Mouse (Mus musculus) embryonic facial prominence, embryonic 13.5 days (tissue): ENCODE measurements around the gene Zfhx3. TPM values are rescaled to one million over a fixed set of nuclear protein-coding genes. Genes with fewer than 3 reads are reported as not detected.

Experiments
- ATAC-seq: fragments of 200-750 bp; cut with Nextera tagmentation; 2 replicates; pipeline ENCODE4 v1.8.0; 2017; ENCODE audit warnings: low read depth; ENCODE audit not compliant: insufficient number of reproducible peaks, insufficient read depth, low FRiP score, low TSS enrichment
- H3K27ac ChIP-seq: fragments of 300-500 bp; sonication (generic); 2 replicates; pipeline ENCODE4 v1.5.1; 2015; ENCODE audit warnings: moderate library complexity, mild to moderate bottlenecking, inconsistent platforms
- H3K27me3 ChIP-seq: fragments of 300-500 bp; sonication (generic); 2 replicates; pipeline ENCODE4 v1.6.1; 2015; ENCODE audit warnings: mild to moderate bottlenecking, inconsistent platforms
- H3K36me3 ChIP-seq: fragments of 300-500 bp; sonication (generic); 2 replicates; pipeline ENCODE4 v1.6.1; 2015; ENCODE audit warnings: mild to moderate bottlenecking, inconsistent platforms
- H3K4me1 ChIP-seq: fragments of 300-500 bp; sonication (generic); 2 replicates; pipeline ENCODE4 v1.6.1; 2015; ENCODE audit warnings: inconsistent platforms
- H3K4me2 ChIP-seq: fragments of 300-500 bp; sonication (generic); 2 replicates; pipeline ENCODE4 v1.6.1; 2015; ENCODE audit warnings: moderate library complexity, mild to moderate bottlenecking, inconsistent platforms
- H3K4me3 ChIP-seq: fragments of 300-500 bp; sonication (generic); 2 replicates; pipeline ENCODE4 v1.5.1; 2015; ENCODE audit warnings: mild to moderate bottlenecking, inconsistent platforms
- H3K9ac ChIP-seq: fragments of 300-500 bp; sonication (generic); 2 replicates; pipeline ENCODE4 v1.6.1; 2015; ENCODE audit warnings: mild to moderate bottlenecking, inconsistent platforms
- H3K9me3 ChIP-seq: fragments of 300-500 bp; sonication (generic); 2 replicates; pipeline ENCODE4 v1.6.1; 2016; ENCODE audit warnings: inconsistent platforms
- WGBS: fragments of 180-500 bp; shearing (Covaris S2); methylation state at CpG from one replicate; pipeline ENCODE4 v1.1.7; 2015; ENCODE audit warnings: mixed read lengths; 5-methylcytosine and 5-hydroxymethylcytosine counted together
- polyA plus RNA-seq: library from polyadenylated mRNA; unstranded; fragments of >200 nt; fragmentation: Nextera tagmentation; extraction: Ambion mirVana; gene quantifications from 2 replicates; pipeline ENCODE4 v1.2.1, GENCODE M21; 2015

Gene Zfhx3
- polyA plus RNA-seq, 1 experiment from 2014 or later: 29.9 TPM

DNA sequence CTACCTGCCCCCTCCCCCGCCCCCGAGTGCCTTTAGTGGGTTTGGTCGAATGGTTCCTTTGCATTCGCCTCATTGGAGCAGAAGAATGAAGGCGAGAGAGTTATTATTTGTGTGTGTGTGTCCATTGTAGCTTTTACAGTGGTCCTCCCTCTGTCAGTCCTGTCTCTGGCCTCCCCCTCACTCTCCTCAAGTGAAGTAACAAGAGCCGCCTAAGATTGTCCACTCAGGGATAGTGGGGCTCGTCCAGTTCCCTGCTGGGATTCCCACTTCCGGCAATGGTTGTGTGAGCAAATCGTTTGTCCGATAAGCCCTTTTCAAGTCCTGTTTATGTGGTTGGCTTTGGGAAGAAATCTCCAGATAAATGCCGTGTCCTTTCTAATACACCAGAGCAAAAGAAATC is 790.1 kb downstream of the Zfhx3 start:
- H3K4me1 ChIP-seq: peaks cover 90% of the 10 kb centered on the region
- 41% methylated on average over 11 of the region's 11 CpGs for WGBS

GRCm38 (mm10) chr8:108733385-108733784 is 790.9 kb downstream of the Zfhx3 start:
- H3K27ac ChIP-seq: 0 out of 2 replicates have a peak overlapping the region, but pooled peaks have one; percentile 7
- H3K9me3 ChIP-seq: no peaks in the 10 kb centered on the region
- H3K4me3 ChIP-seq: no peak overlapping the region
- WGBS: 55% methylated on average over 5 of the region's 5 CpGs
- no peaks in the 10 kb centered on the region for H3K27me3 ChIP-seq
- peaks cover 85% of the 10 kb centered on the region for H3K4me1 ChIP-seq
- no peak overlapping the region for H3K9ac ChIP-seq
- no peaks in the 10 kb centered on the region for H3K36me3 ChIP-seq
- 0 out of 2 replicates have a peak, but pooled peaks have one; percentile 48 for ATAC-seq
- no peak overlapping the region for H3K4me2 ChIP-seq

More for the DNA sequence above, 790.1 kb downstream of the Zfhx3 start:
- no peak overlapping the region for H3K4me2 ChIP-seq
- no peak overlapping the region for H3K27ac ChIP-seq
- no peaks in the 10 kb centered on the region for H3K9me3 ChIP-seq
- H3K36me3 ChIP-seq: no peaks in the 10 kb centered on the region
- H3K4me3 ChIP-seq: no peak overlapping the region
- H3K27me3 ChIP-seq: no peaks in the 10 kb centered on the region
- H3K9ac ChIP-seq: no peak overlapping the region
- ATAC-seq: no peak

GRCm38 (mm10) chr8:108736442-108736841 is 794.0 kb downstream of the Zfhx3 start:
- peaks cover 5% of the 10 kb centered on the region; the same call in 1 of the 2 replicates for H3K36me3 ChIP-seq
- no peak for ATAC-seq
- peaks cover 59% of the 10 kb centered on the region for H3K4me1 ChIP-seq
- H3K27ac ChIP-seq: no peak overlapping the region
- no peak overlapping the region for H3K4me2 ChIP-seq
- no peaks in the 10 kb centered on the region for H3K9me3 ChIP-seq
- H3K9ac ChIP-seq: no peak overlapping the region
- no peak overlapping the region for H3K4me3 ChIP-seq
- 48% methylated on average over 9 of the region's 9 CpGs for WGBS
- H3K27me3 ChIP-seq: no peaks in the 10 kb centered on the region

GRCm38 (mm10) chr8:108738179-108738578 is 795.7 kb downstream of the Zfhx3 start:
- Histone ChIP-seq H3K9me3 (no peaks in the 10 kb centered on the region), H3K27ac (no peak overlapping the region), H3K9ac (no peak overlapping the region), H3K27me3 (no peaks in the 10 kb centered on the region), H3K36me3 (peaks cover 6% of the 10 kb centered on the region; the same call in 1 of the 2 replicates), H3K4me2 (no peak overlapping the region), H3K4me3 (no peak overlapping the region), H3K4me1 (peaks cover 48% of the 10 kb centered on the region)
- WGBS: 95% methylated on average over 10 of the region's 10 CpGs
- ATAC-seq: no peak

GRCm38 (mm10) chr8:108739517-108739916 is 797.1 kb downstream of the Zfhx3 start:
- Histone ChIP-seq H3K27me3 (no peaks in the 10 kb centered on the region), H3K9ac (0 out of 2 replicates have a peak overlapping the region, but pooled peaks have one; percentile 6), H3K9me3 (no peaks in the 10 kb centered on the region), H3K4me3 (no peak overlapping the region), H3K27ac (no peak overlapping the region), H3K4me1 (peaks cover 41% of the 10 kb centered on the region), H3K36me3 (peaks cover 6% of the 10 kb centered on the region; the same call in 1 of the 2 replicates), H3K4me2 (no peak overlapping the region)
- WGBS: 74% methylated on average over 6 of the region's 6 CpGs
- no peak for ATAC-seq

GRCm38 (mm10) chr8:108740443-108740842 is 798.0 kb downstream of the Zfhx3 start:
- Histone ChIP-seq H3K4me3 (no peak overlapping the region), H3K9ac (peak overlapping the region; percentile 6; the same call in 1 of the 2 replicates), H3K27me3 (no peaks in the 10 kb centered on the region), H3K27ac (no peak overlapping the region), H3K4me1 (peaks cover 40% of the 10 kb centered on the region), H3K36me3 (peaks cover 6% of the 10 kb centered on the region; the same call in 1 of the 2 replicates), H3K9me3 (no peaks in the 10 kb centered on the region), H3K4me2 (no peak overlapping the region)
- WGBS: 85% methylated on average over 13 of the region's 13 CpGs
- ATAC-seq: no peak

- H3K4me1 ChIP-seq: peaks cover 38% of the 10 kb centered on the region
These were observed 799.2 kb downstream of the Zfhx3 start for GRCm38 (mm10) chr8:108741651-108742050.

GRCm38 (mm10) chr8:108742465-108742864 is 800.0 kb downstream of the Zfhx3 start:
- ATAC-seq: no peak
- Histone ChIP-seq H3K36me3 (peaks cover 6% of the 10 kb centered on the region; the same call in 1 of the 2 replicates), H3K9me3 (no peaks in the 10 kb centered on the region), H3K4me1 (peaks cover 33% of the 10 kb centered on the region), H3K4me2 (no peak overlapping the region), H3K27me3 (no peaks in the 10 kb centered on the region), H3K27ac (no peak overlapping the region), H3K9ac (no peak overlapping the region), H3K4me3 (no peak overlapping the region)
- WGBS: 68% methylated on average over 10 of the region's 10 CpGs

More at GRCm38 (mm10) chr8:108741651-108742050, 799.2 kb downstream of the Zfhx3 start:
- Histone ChIP-seq H3K4me3 (no peak overlapping the region), H3K9me3 (no peaks in the 10 kb centered on the region), H3K27me3 (no peaks in the 10 kb centered on the region), H3K36me3 (peaks cover 6% of the 10 kb centered on the region; the same call in 1 of the 2 replicates), H3K27ac (no peak overlapping the region), H3K4me2 (no peak overlapping the region), H3K9ac (no peak overlapping the region)
- no peak for ATAC-seq
- 86% methylated on average over 4 of the region's 4 CpGs for WGBS

- Histone ChIP-seq H3K4me2 (no peak overlapping the region), H3K27me3 (no peaks in the 10 kb centered on the region), H3K4me1 (peaks cover 35% of the 10 kb centered on the region), H3K27ac (no peak overlapping the region), H3K9ac (no peak overlapping the region), H3K36me3 (peaks cover 6% of the 10 kb centered on the region; the same call in 1 of the 2 replicates), H3K9me3 (no peaks in the 10 kb centered on the region), H3K4me3 (no peak overlapping the region)
- 72% methylated on average over 7 of the region's 7 CpGs for WGBS
- no peak for ATAC-seq
These were observed 800.8 kb downstream of the Zfhx3 start for GRCm38 (mm10) chr8:108743238-108743637.

DNA sequence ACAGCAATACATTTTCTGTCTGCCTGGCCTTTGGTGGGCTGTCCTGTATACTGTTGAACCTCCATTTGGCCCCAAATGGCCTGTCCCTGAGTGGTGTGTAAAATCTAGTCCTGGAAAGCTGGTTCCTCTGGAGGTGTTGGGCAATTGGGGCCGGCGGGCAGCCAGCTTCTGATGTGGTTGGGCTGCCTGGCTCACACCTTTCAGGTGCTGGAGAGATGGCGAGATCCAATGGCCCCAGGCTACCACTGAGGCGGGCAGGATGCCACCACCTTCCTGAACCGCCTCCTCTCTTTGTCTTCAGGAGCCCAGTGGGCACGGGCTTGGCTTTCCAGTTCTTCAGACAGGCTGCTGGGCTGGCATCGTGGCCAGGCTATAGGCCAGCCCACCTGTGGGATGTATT is 803.1 kb downstream of the Zfhx3 start:
- Histone ChIP-seq H3K36me3 (peaks cover 6% of the 10 kb centered on the region; the same call in 1 of the 2 replicates), H3K4me2 (no peak overlapping the region), H3K9ac (no peak overlapping the region), H3K27me3 (no peaks in the 10 kb centered on the region), H3K4me3 (no peak overlapping the region), H3K9me3 (no peaks in the 10 kb centered on the region), H3K27ac (no peak overlapping the region), H3K4me1 (peaks cover 52% of the 10 kb centered on the region)
- no peak for ATAC-seq
- WGBS: 95% methylated on average over 7 of the region's 7 CpGs

DNA sequence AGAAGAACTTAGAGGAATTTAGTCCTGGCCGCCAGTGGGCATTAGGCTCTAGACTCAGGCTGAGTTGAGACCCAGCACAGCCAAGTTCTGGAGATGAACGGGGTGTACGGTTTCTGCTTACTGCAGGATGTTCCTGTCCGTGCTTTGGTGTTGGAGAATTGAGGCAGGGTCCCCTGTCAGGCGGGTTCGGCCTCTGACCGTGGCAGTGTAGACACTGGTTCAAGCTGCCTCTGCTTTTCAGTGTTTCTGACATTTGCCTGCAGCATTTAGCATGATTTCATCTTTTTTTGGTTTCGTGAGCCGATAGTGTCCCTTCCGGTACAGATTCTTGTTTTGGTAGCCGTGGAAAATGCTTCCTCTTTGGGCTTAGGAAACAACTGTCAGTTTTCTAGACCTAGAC is 805.7 kb downstream of the Zfhx3 start:
- Histone ChIP-seq H3K27ac (no peak overlapping the region), H3K27me3 (no peaks in the 10 kb centered on the region), H3K36me3 (no peaks in the 10 kb centered on the region), H3K9ac (no peak overlapping the region), H3K4me2 (peak overlapping the region; percentile 22; the same call in 1 of the 2 replicates), H3K9me3 (no peaks in the 10 kb centered on the region), H3K4me1 (peaks cover 49% of the 10 kb centered on the region), H3K4me3 (no peak overlapping the region)
- WGBS: 43% methylated on average over 11 of the region's 11 CpGs
- no peak for ATAC-seq

DNA sequence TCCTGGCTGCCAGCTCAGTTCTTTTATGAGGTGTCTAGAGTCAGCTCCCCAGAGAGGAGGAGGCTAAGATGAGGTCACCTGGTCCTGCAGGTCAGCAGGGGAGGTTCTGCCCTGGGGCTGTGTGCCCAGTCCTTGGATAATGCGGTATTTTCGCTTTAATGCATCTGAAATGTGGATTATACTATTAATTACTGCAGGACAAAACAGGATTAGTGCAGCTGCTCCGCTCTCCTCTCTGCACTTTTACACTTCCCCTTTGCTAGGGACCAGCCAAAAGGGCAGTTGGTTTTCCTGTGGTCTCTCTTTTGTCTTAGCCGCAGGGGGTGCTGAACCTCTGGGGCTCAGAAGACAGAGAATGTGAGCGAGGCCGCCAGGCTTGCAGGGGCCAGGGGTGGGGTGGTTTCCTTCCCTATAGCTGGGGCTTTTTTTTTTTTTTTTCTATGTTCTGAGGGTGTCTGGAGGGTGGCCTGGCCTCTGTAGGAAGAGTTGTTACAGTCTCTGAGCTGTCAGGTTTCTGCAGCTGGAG is 806.5 kb downstream of the Zfhx3 start:
- Histone ChIP-seq H3K27me3 (no peaks in the 10 kb centered on the region), H3K4me1 (peaks cover 50% of the 10 kb centered on the region), H3K4me3 (no peak overlapping the region), H3K9me3 (no peaks in the 10 kb centered on the region), H3K27ac (peak overlapping the region; percentile 48), H3K9ac (peak overlapping the region; percentile 44; the same call in 1 of the 2 replicates), H3K36me3 (no peaks in the 10 kb centered on the region), H3K4me2 (peak overlapping the region; percentile 9; the same call in 1 of the 2 replicates)
- whole genome bisulfite sequencing: 20% methylated on average over 6 of the region's 6 CpGs
- ATAC-seq: no peak
